Mouse (Mus musculus) ES-Bruce4 (cell line): Measurements from ENCODE around the gene Prmt7. TPM values are rescaled to one million over a fixed set of nuclear protein-coding genes. Genes with fewer than 3 reads are reported as not detected.

Source experiments
- H3K27ac ChIP-seq: 2 replicates; pipeline ENCODE4 v1.5.1; 2012; ENCODE audit warnings: low read length, inconsistent platforms; ENCODE audit not compliant: insufficient read depth
- H3K27me3 ChIP-seq: 2 replicates; pipeline ENCODE4 v1.6.1; 2012; ENCODE audit warnings: mild to moderate bottlenecking, low read length, inconsistent platforms; ENCODE audit not compliant: control insufficient read depth, poor library complexity, insufficient read depth, severe bottlenecking
- H3K36me3 ChIP-seq: 2 replicates; pipeline ENCODE4 v1.6.1; 2012; ENCODE audit warnings: inconsistent platforms, mild to moderate bottlenecking, low read length, moderate library complexity; ENCODE audit not compliant: control insufficient read depth, poor library complexity, insufficient read depth, severe bottlenecking
- H3K4me1 ChIP-seq: one replicate; pipeline ENCODE4 v1.8.1; 2011; ENCODE audit warnings: low read length; ENCODE audit not compliant: control insufficient read depth, insufficient read depth
- H3K4me3 ChIP-seq: 2 replicates; pipeline ENCODE4 v1.5.1; 2011; ENCODE audit warnings: low read depth, mild to moderate bottlenecking, low read length
- H3K9ac ChIP-seq: 2 replicates; pipeline ENCODE4 v1.6.1; 2012; ENCODE audit warnings: low read depth, mild to moderate bottlenecking, inconsistent platforms; ENCODE audit not compliant: poor library complexity, severe bottlenecking
- H3K9me3 ChIP-seq: replicated peaks from 2 replicates; pipeline ENCODE4 v1.6.1; 2012; ENCODE audit warnings: mild to moderate bottlenecking, low read length, inconsistent platforms; ENCODE audit not compliant: control insufficient read depth, poor library complexity, insufficient read depth, severe bottlenecking
- CTCF ChIP-seq: IDR thresholded peaks from one replicate; pipeline ENCODE4 v1.8.1; 2011; ENCODE audit warnings: low read depth, low read length
- EP300 ChIP-seq: IDR thresholded peaks from 2 replicates; pipeline ENCODE4 v1.6.1; 2011; ENCODE audit warnings: low read depth, low read length; ENCODE audit not compliant: insufficient read depth
- POLR2A ChIP-seq: IDR thresholded peaks from one replicate; pipeline ENCODE4 v1.8.1; 2011; ENCODE audit warnings: low read length; ENCODE audit not compliant: insufficient read depth
- polyA plus RNA-seq: library from polyadenylated mRNA; stranded (reverse); fragments of >200 nt; gene quantifications from 2 replicates; pipeline ENCODE4 v1.2.4, GENCODE M21; 2011; ENCODE audit warnings: low read depth; ENCODE audit not compliant: missing spikeins, insufficient read depth, insufficient read length

Gene Prmt7
- polyA plus RNA-seq, 1 experiment = 107 TPM

DNA sequence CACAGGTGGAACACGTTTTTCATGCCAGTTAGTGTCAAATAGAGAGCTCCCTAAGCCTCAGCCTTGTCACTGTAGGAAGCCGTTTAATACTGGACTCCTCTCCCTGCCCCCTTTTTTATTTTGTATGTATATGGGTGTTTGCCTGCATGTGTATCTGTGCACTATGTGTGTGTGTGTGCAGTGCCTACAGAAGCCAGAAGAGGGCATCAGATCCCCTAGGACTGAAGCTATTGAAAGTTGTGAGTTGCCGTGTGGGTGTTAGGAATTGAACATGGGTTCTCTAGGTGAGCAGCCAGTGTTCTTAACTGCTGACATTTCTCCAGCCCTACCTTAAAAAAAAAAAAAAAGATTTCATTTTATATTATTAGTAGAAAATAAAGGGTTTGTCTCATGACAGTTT lies 89.0 kb downstream of the Prmt7 start:
- Histone ChIP-seq H3K27me3 (no peaks in the 10 kb centered on the region), H3K36me3 (no peaks in the 10 kb centered on the region), H3K4me1 (no peaks in the 10 kb centered on the region), H3K27ac (no peak overlapping the region), H3K4me3 (no peak overlapping the region), H3K9me3 (peaks cover 4% of the 10 kb centered on the region; the same call in 1 of the 2 replicates), H3K9ac (no peak overlapping the region)
- TF ChIP-seq POLR2A (no peak), EP300 (no peak), CTCF (no peak)

DNA sequence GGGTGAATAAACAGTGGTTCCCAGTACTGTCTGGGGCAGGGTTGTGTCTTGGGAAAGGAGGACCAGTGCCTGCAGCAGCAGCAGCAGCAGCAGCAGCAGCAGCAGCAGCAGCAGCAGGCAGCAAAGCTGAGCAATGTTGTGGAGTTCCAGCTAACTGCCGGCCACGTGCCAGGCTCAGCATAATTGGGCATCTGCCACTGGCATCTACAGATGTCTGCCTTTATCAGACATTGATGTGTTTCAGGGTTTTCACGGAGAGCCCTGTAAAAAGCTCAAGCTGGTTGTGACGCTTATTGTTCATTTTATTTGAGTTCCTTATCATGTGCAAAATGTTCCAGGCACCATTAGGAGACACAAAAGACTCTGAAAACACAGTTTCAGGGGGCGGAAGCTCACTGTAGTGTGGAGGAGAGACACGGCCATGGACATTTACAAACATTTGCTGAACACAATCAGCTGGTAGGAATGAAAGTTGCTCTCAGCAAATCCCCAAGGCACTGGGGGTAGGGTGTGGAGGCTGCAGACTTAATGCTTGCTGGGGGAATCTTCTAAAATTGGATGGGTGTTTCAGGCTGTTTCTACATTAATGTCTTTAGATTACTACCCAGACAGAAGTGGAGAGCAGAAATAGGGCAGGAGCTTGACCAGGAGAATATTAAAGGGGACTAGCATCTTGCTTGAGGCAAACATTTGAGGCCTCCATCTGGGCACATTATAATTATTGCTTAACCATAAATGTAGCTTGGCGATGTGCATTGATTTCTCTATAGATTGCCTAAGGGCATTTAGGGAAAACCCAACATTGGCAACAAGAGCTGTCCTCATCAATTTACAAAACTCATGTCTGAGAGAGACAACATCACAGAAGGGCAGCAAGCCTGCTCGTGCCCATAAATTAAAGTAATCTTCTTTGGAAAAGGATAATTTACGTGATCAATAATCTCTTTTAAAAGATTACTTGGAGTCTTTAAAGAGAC lies 90.3 kb downstream of the Prmt7 start:
- peaks cover 4% of the 10 kb centered on the region; the same call in 1 of the 2 replicates for H3K9me3 ChIP-seq
- no peaks in the 10 kb centered on the region for H3K27me3 ChIP-seq
- TF ChIP-seq CTCF (no peak), POLR2A (no peak), EP300 (no peak)
- no peak overlapping the region for H3K9ac ChIP-seq
- no peak overlapping the region for H3K27ac ChIP-seq
- H3K4me1 ChIP-seq = no peaks in the 10 kb centered on the region
- H3K4me3 ChIP-seq = no peak overlapping the region
- no peaks in the 10 kb centered on the region for H3K36me3 ChIP-seq

Other genes starting within 250 kb of the Prmt7 start
- 57.1 and 65.1 TPM in 2 replicates for gene Slc12a4, start 244.8 kb upstream of the Prmt7 start, polyA plus RNA-seq
- gene Dpep3, start 231.5 kb upstream of the Prmt7 start, polyA plus RNA-seq = 0.47 and 0.48 TPM in 2 replicates
- 14.4 and 19.3 TPM in 2 replicates for gene Dus2, start 219.6 kb upstream of the Prmt7 start, polyA plus RNA-seq
- not detected in 2 replicates for gene Dpep2nb, start 205.0 kb upstream of the Prmt7 start, polyA plus RNA-seq
- 8.7 and 8.8 TPM in 2 replicates for gene Ddx28, start 199.1 kb upstream of the Prmt7 start, polyA plus RNA-seq
- gene Nfatc3, start 152.1 kb upstream of the Prmt7 start, polyA plus RNA-seq = 68.9 and 78.3 TPM in 2 replicates
- 10.8 and 13.2 TPM in 2 replicates for gene Esrp2, start 74.0 kb upstream of the Prmt7 start, polyA plus RNA-seq
- 18.0 and 19.6 TPM in 2 replicates for gene Pla2g15, start 60.5 kb upstream of the Prmt7 start, polyA plus RNA-seq
- 75.7 and 82.1 TPM in 2 replicates for gene Slc7a6, start 42.1 kb upstream of the Prmt7 start, polyA plus RNA-seq
- 45.1 and 50.3 TPM in 2 replicates for gene Slc7a6os, start within 50 bp of the Prmt7 start, polyA plus RNA-seq
- 0.12 and 0.49 TPM in 2 replicates for gene Smpd3, start 127.1 kb downstream of the Prmt7 start, polyA plus RNA-seq
- 7.1 and 8.0 TPM in 2 replicates for gene Zfp90, start 204.4 kb downstream of the Prmt7 start, polyA plus RNA-seq